Mouse (Mus musculus) lung, postnatal 36 days (tissue): ENCODE data around the gene Gm8108.
A peak's percentile ranks its signal among the peaks of the same experiment; 100 is the strongest.
"Not testable (repeated sequence)": the region's sequence is repeated elsewhere in the genome, so short reads cannot be mapped to it uniquely, and the experiment has no call there.

Experiments
- DNase-seq: peaks from one replicate; pipeline ENCODE4 v3.0.0; 2022; ENCODE audit warnings: mixed read lengths

Gm8108 gene

GRCm38 (mm10) chr14:4110426-4110825 lies at the start of gene Gm8108:
Gene Gm8108, plus strand, starts transcription at chr14:4110526.
- peak; percentile 1 for DNase-seq

- not testable (repeated sequence) for DNase-seq
Measured at GRCm38 (mm10) chr14:4083820-4084219, 26.5 kb upstream of the Gm8108 start, which contains the start of gene Gm3115. Gene Gm3115, plus strand, starts transcription at chr14:4084120.

GRCm38 (mm10) chr14:4141646-4142045 lies 31.3 kb downstream of the Gm8108 start:
- not testable (repeated sequence) for DNase-seq

GRCm38 (mm10) chr14:4164730-4165129 lies 54.4 kb downstream of the Gm8108 start, which contains the start of gene Gm3127:
Gene Gm3127, plus strand, starts transcription at chr14:4165030.
- DNase-seq: not testable (repeated sequence)

- not testable (repeated sequence) for DNase-seq
Measured at GRCm38 (mm10) chr14:4182030-4182429, 71.7 kb downstream of the Gm8108 start.
